Mouse (Mus musculus): Measurements from ENCODE around the gene Tmem217.

DNA sequence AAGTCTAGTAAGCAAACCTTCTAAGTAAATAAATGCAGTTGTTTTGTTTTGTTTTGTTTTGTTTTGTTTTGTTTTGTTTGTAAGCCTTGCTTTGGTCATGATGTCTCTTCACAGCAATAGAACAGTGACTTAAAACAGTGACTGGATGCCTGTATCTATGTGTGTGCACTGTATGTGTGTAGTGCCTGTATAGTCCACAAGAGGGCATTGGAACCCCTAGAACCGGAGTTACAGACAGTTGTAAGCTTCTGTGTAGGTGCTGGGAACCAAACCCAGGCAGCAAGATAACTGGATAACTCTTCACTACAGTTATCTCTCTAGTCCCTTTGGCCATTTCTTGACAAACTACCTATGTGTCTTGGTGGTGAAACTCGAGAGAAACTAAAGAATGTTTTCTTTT, 26.6 kb downstream of the Tmem217 start:
- TF ChIP-seq CTCF (IDR thresholded peaks at IDR 0.05; ENCODE audit: low read depth): no peak
- no peak for TF ChIP-seq EP300 (IDR thresholded peaks at IDR 0.05; ENCODE audit: low read depth)

Measured in heart, postnatal 0 days (tissue).